Mouse (Mus musculus): ENCODE measurements around the gene Ankrd63.

Gene Ankrd63

DNA sequence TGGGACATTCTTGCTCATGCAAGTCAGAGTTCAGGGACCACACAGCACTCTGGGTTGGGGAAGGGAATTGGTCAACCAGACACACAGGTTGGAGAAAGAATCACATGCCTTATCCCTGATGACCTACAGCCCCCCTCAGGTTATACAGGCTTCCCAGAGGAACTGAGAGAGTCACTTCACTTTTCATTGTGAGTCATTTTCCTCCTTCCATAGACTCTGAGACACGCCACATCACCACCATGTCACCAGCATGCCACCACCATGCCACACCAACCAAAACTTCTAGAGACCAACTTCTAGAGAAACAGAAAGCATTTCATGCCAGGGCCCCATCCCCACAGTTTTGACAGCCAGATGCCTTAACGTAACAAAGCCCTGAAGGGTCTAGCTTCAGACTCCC lies 23.1 kb upstream of the Ankrd63 start:
- DNase-seq (ENCODE audit: low spot score), result no peak

DNA sequence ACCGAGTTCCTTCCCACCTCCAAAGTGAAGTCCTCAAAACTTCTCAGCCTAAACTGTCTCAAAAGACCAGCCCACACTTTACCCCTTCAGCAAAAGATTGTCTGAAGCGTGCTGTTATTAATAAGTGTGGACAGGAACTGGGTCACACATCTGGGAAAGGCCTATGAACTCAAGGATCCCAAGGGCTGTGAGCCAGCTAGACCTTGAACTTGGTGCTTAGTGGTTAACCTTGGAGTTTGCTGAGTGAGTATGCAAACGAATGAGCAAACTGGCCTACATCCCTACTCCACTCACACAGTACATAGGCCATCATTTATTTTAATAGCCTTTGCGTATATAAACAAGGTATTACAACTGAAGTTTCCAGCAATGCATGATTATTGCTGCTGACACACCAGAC lies 21.7 kb upstream of the Ankrd63 start:
- DNase-seq (ENCODE audit: low spot score), result no peak

DNA sequence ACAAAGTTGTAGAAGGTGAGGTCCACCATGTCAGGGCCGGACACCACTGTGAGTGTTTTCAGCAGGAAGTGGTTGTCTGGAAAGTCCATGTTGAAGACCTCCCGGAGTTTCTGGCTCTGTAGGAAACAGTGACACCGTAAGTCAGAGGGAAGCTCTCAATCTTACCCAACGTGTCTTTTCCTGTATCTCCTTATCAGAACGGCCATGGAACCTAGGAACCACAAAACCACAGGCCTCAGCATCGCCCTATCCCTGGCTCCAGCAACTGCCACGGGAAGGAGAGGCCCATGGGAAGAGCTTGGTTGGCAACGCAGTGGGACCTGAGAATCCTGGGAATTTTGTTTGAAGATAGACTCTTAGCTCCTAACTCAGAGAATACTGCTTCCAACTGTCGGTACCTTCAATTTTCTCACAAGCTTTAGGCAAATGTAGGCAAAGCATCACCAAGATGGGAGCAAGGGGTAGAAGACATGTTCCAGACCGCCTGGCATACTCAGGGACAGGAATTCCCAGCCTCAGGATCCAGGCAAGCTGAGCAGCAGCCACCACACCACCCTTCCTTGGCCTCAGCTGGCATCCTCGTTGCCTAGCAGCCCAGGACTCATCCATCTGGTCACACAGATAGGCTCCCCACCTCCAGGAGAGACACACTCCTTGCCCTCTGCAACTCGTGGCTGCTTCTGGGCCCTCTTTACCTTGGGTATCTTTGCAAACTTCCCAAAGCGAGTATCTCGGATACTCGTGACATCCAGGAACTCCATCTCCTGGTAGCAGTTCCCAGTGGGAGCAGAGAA lies 20.1 kb upstream of the Ankrd63 start:
- no peak for DNase-seq (ENCODE audit: low spot score)

DNA sequence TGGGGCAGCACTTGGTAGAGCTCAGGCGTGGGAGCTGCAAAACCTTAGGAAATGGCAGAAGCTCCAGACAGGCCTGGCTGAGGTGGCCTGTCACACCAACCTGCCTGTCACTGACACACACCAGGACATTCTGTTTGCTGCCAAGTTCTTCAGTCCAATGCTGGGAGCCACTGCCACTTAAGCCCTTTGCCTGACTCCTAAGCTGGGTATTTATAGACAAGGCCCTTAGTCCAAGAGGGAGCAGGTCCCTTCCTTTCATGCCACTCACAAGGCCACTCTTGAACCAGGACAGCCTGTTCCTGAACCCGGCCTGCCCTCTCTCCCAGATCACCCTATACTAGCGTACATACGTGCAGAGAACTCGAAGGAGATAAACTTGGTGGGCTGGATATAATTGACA lies 12.9 kb upstream of the Ankrd63 start:
- no peak for DNase-seq (ENCODE audit: low spot score)

DNA sequence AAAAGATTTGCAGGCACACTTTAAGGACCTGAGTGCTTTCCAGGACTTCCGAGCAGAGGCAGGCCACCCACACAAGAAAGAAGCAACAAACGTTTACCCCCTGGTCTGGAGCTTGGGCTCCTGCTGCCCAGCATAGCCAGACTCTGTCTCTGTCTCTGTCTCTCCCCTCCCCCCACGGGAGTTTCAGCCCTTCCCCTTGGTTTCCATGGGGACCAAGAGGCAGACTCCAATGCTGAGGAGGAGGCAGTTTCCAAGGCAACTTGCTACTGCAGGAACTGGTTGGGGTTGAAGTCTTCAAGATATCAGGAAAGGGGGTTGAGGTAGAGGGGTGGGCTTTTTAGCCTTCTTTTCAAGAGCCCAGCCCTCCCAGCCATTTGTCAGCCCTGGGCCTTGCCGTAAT lies 10.5 kb upstream of the Ankrd63 start:
- no peak for DNase-seq (ENCODE audit: low spot score)

DNA sequence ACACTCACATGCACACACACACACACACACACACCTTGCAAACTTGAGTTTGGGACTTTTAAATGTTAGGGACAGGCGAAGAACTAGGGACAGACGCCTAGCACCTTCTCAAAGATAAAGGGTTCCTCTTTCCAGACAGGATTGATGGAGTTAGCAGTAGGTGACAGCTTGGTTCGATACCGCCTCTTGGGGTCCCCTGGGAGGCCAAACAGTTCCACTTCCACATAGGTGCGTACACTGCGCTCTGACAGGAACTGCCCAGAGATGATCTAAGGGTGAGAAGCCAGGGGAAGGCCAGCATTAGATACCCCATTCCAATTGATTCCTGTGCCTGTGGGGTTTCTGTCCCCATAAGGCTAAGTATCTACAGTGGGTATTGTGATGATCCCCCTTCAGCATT lies 9.9 kb upstream of the Ankrd63 start:
- no peak for DNase-seq (ENCODE audit: low spot score)

DNA sequence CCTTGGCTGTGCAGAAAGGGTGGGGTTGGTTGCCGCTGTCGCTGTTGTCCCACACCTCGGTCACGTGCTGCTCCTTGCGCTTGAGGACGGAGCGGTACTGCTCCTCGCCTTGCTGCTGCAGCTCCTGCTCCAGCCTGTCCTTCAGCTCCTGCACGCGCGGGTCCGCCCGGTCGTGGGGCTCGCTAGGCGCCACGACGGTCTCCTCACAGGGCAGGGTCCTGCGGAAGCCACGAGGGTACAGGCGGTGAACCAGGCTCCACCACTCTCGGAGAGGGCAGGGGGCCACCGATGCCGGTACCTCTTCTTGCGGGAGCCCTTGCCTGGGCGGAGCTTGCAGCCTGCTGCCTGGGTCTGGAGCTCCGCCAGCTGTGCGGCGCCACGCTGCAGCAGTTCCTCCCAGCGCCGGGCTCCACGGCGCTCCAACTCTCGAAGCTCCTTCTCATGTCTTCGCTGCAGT lies 7.3 kb upstream of the Ankrd63 start:
- DNase-seq (ENCODE audit: low spot score), result no peak

DNA sequence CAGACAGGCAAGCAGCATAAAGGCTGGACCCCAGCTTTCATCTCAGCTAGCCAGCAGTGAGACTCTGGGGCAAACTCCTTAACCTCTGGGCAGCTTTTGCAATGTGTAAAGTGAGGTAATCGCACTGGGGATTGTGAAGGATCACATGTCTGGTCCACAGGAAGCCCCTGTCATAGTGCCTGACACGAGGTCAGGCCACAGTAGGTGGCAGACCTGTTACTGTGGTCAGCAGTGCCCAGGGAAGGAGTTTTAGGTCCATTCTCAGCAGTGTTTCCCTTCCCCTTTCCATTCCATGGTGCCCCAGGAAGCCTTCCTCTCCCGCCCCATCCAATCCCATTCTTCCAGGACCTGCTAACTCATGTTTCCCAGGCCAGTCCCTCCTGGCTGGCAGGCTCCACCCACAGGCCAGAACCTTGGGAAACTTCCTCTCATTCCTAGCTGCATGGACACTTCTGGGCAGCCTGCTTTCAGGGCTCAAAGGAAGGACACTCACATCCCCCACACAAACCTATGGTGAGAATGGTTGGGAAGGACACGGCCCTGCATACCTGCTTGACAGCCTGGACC lies 6.0 kb upstream of the Ankrd63 start:
- DNase-seq (ENCODE audit: low spot score), result no peak

DNA sequence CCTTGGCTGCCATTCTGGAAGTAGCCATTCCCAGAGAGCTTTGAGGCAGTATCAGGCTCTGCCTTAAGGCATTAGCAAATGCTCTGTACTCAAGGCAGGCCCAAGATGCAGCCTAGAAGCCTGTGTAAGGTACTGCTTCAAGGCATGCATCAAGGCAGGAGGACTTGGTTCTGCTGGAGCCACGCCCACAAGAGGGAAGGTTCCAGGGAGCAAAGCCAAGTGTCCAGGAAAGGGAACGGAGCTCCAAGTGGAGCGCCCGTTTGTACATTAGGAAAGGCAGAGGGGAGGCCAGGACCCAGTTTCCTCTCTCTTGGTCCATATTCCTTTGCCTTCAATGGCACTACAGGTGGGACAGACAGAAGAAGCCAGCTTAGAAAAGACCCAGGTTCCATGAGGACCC lies 4.7 kb upstream of the Ankrd63 start:
- DNase-seq (ENCODE audit: low spot score), result no peak

DNA sequence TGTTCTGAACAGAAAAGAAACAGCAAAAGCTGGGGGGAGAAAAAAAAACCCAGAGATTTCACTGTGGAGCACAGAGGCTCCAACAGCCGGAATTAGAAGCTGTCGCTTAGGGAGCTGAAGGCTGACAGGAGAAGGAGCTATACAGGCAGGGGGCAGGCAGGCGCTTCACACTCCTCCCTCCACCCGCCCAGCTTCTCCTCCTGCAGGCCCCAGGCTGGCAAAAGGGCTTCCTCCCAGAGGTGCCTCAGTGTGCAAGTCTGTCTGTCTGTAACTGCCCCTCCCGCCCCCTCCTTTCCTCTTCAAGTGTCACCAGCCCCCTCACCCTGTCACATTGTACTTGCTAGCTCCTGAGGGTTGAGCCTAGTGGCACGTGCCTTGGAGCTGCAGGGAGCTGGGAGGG lies 2.7 kb upstream of the Ankrd63 start:
- DNase-seq (ENCODE audit: low spot score), result no peak

DNA sequence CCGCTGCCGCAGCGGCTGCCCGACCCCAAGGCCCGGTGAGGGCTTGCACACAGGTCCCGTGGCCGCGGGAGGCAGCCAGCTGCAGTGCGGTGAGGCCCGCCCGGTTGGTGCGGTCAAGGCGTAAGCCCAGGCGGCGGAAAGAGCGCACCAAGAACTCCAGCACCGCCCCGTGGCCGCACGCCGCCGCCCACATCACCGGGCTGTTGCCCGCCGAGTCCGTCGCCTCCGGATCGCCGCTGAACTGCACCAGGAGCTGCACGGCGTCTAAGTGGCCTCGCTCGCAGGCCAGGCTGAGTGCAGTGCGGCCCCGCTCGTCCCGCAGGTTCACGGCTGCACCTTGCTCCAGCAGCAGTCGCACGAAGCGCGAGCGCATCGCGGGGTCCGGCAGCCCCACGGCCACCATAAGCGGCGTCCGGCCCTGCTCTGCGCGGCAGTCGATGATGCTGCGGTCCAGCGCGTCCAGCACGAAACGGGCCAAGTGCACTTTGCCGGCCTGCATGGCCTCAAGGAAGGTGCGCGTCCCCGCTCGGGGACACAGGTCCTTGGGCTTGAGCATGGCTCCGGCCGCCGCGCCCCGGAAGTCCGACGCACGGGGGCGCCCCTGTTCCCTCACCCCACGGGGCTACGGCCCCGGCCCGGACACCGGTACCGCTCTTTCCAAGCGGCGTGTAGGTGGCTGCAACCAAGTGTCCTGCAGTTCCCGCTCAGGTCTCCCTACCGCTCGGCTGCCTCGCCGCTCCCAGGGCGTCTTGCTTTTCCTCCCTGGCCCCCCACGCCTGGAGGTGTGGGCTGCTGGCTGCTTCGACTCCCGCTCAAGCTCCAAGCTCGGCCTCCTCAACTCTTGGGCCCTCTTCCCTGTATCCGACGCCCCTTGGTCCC lies 641 bp downstream of the Ankrd63 start:
- no peak for DNase-seq (ENCODE audit: low spot score)

DNA sequence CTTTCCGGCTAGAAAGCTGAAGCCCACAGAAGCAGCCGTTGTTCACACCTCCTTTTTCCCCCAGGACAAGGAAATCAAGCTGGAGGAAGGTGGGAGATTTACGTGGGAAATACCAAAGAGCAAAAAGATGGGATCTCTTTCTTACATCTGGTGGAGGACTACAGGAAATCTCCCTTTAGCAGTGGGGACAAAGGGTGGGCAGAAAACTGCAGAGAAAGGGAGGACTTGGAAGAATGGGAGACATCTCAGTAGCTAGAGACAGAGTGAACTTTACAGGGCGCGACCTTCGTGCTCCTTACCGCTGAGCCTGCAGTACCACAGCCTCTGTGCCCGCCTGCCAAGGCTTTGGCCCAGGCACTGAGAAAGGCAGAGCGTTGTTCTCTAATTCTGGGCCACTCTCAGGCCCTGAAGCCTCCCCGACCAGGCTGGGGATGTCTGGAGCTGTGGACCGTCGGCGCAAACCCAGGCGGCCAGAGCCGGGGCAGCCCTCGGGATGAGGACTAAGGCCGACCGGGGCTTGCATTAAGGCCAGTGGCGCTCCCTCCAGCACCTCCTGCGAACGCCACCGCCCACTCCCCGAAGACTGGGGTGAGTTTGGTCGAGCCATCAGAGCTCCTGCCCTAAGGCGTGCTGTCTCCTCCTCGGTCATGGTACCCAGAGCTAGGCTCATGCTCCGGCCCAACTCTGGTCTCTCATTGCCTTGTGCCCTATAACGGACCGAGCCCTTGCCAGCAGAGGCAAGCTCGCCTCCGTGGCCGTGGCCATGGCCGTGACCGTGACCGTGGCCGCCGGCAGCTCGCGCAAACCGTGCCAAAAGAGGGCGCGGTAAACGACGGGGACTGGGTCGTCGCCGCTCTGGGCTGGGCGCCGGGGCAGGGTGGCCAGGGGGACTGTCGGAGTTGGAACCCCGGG lies 1.5 kb downstream of the Ankrd63 start:
- DNase-seq (ENCODE audit: low spot score), result no peak

DNA sequence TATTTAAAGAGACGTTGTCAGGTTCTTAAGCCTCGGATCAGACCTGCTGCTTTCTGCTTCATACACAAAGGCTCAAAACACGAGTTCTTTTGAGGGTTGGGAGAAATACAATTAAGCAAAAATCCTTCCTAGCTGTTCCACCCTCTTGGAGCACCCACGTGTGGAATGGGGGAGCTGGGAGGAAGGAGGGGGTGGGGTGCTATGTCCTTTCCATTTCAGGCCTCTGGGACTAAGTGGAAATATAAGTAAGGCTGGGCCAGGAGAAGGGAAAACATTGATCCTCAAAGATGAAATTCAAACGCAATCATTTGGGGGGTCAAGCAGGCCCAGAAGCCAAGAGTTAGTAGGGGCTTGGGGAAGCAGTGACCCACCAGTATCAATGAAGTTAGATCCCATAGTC lies 2.6 kb downstream of the Ankrd63 start:
- no peak for DNase-seq (ENCODE audit: low spot score)

DNA sequence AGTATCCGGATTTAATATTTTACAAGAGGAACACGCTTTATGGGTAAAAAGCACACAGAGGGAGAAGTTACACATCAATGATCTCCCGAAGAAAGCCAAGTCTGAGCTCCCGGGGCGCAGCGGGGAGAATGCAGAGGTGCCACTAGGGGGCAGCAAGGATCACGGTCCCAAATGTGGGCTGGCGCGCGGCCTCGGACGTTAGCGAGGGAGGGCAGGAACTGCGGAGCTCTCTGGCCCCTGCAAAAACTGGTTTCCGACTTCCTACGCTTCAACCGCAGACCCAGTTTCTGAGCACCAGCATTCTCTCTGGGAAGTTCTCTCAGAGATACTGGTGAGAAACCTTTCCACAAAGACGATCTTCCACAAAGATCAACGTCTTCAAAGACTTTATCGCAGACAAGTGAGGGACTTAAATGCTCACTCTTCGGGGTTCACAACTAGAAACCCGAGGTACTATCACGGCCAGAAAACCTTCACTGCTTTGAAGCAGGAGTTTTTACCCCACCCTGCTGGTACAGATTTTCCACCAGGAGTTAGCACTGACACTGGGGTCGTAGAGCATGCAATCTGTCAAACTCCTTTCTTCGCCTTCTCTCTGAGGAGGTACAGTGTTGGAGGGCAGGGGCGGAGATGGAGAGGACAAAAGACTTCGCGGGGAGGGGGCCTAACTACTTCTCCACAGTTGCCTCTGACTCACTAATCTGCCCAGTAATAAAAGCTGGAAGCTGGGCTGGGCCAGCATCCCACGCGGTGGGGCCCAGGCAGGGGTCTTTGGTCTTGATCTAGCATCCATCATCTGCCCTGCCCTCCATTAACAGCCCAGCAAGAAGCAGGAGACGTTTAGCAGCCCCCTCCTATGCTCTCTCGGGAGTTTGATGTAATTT lies 3.3 kb downstream of the Ankrd63 start:
- DNase-seq (ENCODE audit: low spot score), result peak; percentile 87

DNA sequence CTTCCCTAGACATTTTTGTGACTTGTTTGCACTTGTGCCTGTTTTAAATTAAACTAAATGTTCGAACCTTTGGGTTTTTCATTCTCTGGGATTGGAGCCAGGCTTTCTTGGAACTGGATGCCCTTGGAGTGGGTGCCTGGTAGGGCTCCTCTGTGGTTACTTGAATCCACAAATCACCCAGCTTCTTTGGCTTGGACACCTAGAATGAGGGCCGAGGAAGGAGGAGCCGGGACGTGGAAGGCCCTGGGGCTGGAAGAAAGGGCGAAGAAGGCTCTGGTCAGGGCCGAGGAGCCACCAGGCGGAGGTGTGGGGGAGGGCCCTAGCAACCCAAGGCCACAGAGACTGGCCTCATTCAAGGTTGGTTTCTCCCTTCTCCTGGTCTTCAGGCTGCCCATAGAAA lies 5.8 kb downstream of the Ankrd63 start:
- no peak for DNase-seq (ENCODE audit: low spot score)

DNA sequence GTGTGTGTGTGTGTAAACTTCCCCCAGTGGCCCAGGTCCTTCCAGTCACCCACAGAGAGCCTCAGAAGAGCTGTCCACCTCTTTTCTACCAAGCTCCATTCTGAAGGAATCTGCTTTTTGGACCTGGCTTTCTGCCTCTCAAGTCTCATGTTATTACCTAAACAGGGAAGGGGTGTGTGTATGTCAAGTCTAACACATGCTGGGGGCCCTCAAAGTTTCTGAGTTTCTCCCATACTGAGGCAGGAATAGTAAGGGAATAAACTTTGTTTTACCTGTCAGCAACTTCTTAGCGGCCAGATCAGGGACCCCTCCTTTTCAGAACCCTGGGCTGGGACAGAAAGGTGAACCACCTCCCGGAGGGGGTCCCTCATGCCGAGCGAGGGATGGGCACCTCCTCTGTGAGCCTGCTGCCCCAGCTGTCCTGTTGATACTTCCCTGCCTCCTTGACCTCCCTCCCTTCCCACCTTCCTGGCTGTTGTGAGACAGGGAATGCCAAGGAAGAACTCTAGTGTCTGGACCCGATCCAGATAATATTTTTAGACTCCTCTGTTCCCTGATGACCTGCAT lies 6.4 kb downstream of the Ankrd63 start:
- DNase-seq (ENCODE audit: low spot score), result no peak

DNA sequence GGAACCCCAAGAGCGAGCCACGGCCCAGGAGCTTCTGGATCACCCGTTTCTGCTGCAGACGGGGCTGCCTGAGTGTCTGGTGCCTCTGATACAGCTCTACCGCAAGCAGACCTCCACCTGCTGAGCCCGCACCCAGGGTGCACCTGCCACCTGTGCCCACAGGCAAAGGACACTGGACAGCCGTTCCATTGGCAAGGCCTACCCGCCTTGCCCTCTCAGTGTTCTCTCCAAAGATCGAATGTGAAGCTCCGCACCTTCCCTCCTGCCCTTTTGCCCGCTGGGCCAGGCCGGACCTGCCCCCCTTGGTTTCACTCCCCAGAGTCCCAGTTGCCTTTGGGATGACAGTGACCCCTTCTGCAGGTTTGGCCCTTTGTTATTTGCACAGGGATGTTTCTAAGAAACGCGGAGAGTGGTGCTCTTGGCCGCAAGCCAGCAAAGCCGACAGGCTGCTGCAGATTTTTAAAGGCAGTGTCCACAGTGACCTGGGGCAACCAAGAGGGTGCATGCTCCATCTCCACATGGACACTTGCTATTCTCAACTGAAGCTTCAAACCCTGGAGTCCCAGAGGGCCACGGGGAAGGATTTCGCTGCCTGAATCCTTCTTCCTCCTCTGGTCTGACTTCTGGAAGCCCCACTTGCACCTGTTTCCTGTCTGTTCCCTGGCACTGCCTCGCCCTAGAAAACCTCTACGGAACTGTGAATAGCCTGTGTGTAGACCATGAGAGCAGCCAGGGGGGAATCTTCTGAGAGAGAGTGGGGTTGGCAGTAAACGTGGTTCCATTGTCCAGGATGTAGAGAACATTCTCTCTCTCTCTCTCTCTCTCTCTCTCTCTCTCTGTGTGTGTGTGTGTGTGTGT lies 7.1 kb downstream of the Ankrd63 start:
- DNase-seq (ENCODE audit: low spot score), result no peak

DNA sequence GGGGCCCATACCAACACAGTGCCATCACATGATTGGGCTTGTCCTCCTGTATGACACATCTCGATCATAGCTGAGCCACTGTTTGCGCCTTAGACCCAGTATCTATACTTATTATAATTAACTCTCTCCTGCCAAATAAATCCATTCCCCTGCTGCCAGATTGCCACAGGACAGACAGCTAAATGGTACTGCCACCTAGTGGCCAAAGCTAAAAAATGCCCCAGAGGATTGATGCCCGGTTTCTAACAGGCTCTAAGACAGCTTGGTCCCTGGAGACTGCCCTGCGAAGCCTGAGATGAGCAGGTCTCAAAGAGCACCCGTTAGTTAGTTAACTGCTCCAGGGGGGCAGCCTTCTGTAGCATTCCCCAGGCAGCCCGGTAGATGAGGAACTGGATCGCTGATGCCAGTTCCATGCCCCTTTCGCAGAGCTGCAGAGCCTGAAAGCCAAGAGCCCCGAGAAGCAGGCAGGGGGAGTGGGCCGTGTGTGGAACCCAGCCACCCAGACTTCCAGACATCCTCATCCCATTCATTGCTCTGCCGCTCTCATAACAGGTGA lies 8.0 kb downstream of the Ankrd63 start:
- peak; percentile 71 for DNase-seq (ENCODE audit: low spot score)

DNA sequence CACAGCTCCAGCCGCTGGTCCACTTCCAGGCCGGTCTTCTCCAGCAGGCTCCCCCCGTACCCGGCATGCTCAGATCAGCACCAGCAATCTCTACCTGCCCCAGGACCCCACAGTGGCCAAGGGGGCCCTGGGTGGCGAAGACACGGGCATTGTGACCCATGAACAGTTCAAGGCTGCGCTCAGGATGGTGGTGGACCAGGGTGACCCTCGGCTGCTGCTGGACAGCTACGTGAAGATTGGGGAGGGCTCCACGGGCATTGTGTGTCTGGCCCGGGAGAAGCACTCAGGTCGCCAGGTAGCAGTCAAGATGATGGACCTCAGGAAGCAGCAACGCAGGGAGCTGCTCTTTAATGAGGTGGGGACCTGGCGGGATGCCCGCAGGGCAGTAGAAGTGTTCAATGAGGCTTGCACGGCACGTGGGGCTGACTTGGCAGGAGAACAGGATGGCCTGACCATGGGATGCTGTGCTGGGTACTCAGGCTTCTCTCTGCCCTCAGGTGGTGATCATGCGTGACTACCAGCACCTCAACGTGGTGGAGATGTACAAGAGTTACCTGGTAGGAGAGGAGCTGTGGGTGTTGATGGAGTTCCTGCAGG lies 10.3 kb downstream of the Ankrd63 start:
- no peak for DNase-seq (ENCODE audit: low spot score)
